Mouse (Mus musculus) intestine, embryonic 14.5 days (tissue): ENCODE data around the gene Cog2. TPM values are rescaled to one million over a fixed set of nuclear protein-coding genes. Genes with fewer than 3 reads are reported as not detected.
A peak's percentile ranks its signal among the peaks of the same experiment; 100 is the strongest.

Experiments
- ATAC-seq: fragments of 200-750 bp; cut with Nextera tagmentation; replicated peaks from 2 replicates; pipeline ENCODE4 v1.8.0; 2017; ENCODE audit warnings: low read depth, moderate number of reproducible peaks, moderate TSS enrichment, moderate library complexity; ENCODE audit not compliant: low FRiP score, low TSS enrichment
- DNase-seq: peaks from one replicate; pipeline ENCODE4 v3.0.0-alpha.2; 2018; ENCODE audit warnings: low spot score
- H3K27ac ChIP-seq: fragments of 300-500 bp; sonication (generic); 2 replicates; pipeline ENCODE4 v1.5.1; 2014; ENCODE audit warnings: low read depth, mild to moderate bottlenecking, control low read depth
- H3K27me3 ChIP-seq: fragments of 300-500 bp; sonication (generic); replicated peaks from 2 replicates; pipeline ENCODE4 v1.6.1; 2014; ENCODE audit warnings: low read length, control low read depth; ENCODE audit not compliant: control insufficient read depth, insufficient read depth
- H3K36me3 ChIP-seq: fragments of 300-500 bp; sonication (generic); 2 replicates; pipeline ENCODE4 v1.6.1; 2014; ENCODE audit warnings: low read length, control low read depth; ENCODE audit not compliant: control insufficient read depth, insufficient read depth
- H3K4me1 ChIP-seq: fragments of 300-500 bp; sonication (generic); replicated peaks from 2 replicates; pipeline ENCODE4 v1.6.1; 2014; ENCODE audit warnings: low read length, control low read depth, mixed read lengths; ENCODE audit not compliant: control insufficient read depth, insufficient read depth
- H3K4me2 ChIP-seq: fragments of 300-500 bp; sonication (generic); 2 replicates; pipeline ENCODE4 v1.6.1; 2014; ENCODE audit warnings: low read length
- H3K4me3 ChIP-seq: fragments of 300-500 bp; sonication (generic); 2 replicates; pipeline ENCODE4 v1.5.1; 2014; ENCODE audit warnings: low read depth, low read length, control low read depth, mixed read lengths
- H3K9ac ChIP-seq: fragments of 300-500 bp; sonication (generic); 2 replicates; pipeline ENCODE4 v1.6.1; 2014; ENCODE audit warnings: mild to moderate bottlenecking, low read length
- H3K9me3 ChIP-seq: fragments of 300-500 bp; sonication (generic); 2 replicates; pipeline ENCODE4 v1.6.1; 2016; ENCODE audit warnings: low read length, control low read depth; ENCODE audit not compliant: control insufficient read depth
- WGBS: fragments of 180-500 bp; shearing (Covaris S2); extraction: QIAGEN DNeasy Blood & Tissue Kit; methylation state at CpG from one replicate; pipeline ENCODE4 v1.1.7; 2014; 5-methylcytosine and 5-hydroxymethylcytosine counted together
- polyA plus RNA-seq: library from polyadenylated mRNA; unstranded; fragments of >200 nt; fragmentation: Nextera tagmentation; extraction: Ambion mirVana; gene quantifications from 2 replicates; pipeline ENCODE4 v1.2.1, GENCODE M21; 2014

The Cog2 gene
- polyA plus RNA-seq, 1 experiment from 2014 or later = 35.3 TPM

DNA sequence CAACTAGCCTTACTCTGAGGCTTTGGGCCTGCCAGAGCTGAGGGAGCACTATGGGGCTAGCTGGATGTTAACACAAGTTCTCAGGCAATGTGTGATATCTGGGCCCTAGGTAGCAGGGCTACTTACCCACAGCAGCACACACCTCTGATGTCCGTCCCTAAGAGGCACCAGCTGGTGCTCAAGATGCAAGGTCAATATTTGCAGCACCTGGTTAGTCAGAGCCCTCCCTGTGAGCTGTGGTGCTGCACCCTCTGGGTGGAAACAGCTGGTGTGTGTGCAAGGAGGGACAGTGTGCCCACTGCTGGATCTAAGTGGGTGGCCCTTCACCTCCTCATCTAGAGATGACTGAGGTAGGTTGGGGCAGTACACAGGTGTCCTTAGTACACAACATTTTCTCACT lies 56.2 kb downstream of the Cog2 start:
- ATAC-seq = no peak
- DNase-seq = no peak

DNA sequence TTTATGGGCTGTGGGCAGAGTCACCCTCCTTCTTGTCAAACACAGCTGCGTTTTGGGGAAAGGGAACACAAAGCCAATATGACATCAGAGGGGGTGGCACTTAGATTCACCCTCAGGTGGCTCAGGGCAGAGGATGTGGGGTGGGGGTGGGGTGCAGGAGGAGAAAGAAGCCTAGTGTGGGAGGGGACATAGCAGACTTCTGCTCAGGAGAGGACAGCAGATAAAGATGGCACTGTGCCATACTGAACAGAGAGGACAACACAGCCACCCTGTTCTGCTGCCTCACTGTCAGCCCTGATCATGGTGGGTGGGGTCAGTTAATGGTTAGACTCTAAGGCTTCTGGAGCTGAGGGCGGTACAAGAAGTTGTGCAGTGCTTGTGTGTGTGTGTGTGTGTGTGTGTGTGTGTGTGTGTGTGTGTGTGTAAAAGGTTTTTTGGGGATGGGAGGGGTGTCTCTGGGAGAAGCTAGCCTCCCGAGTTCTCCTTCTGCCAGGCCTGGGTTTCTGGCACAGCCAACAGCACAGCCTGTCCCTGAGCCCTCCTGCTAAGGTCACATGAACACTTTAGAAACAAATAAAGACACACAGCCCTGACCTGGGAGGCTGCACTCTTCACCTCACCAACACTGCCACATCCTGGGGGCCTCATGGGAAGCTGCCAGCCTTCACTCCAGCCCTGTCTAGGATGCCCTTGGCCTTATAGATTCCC lies 65.3 kb downstream of the Cog2 start:
- Histone ChIP-seq H3K27me3 (no peaks in the 10 kb centered on the region), H3K4me3 (no peak overlapping the region), H3K27ac (no peak overlapping the region), H3K4me1 (peaks cover 4% of the 10 kb centered on the region; the same call in 1 of the 2 replicates), H3K36me3 (no peaks in the 10 kb centered on the region), H3K9me3 (no peaks in the 10 kb centered on the region), H3K9ac (no peak overlapping the region), H3K4me2 (no peak overlapping the region)
- WGBS = 53% methylated on average over 3 of the region's 3 CpGs
- no peak for DNase-seq
- peak; percentile 68 for ATAC-seq

More for the DNA sequence above, 56.2 kb downstream of the Cog2 start:
- Histone ChIP-seq H3K27ac (no peak overlapping the region), H3K27me3 (no peaks in the 10 kb centered on the region), H3K4me3 (no peak overlapping the region), H3K36me3 (no peaks in the 10 kb centered on the region), H3K4me2 (no peak overlapping the region), H3K9me3 (no peaks in the 10 kb centered on the region), H3K4me1 (no peaks in the 10 kb centered on the region; the same call in 1 of the 2 replicates), H3K9ac (no peak overlapping the region)
- WGBS = 54% methylated on average over 1 of the region's 1 CpGs

GRCm38 (mm10) chr8:124586556-124586955 lies 66.0 kb downstream of the Cog2 start:
- no peak for DNase-seq
- Histone ChIP-seq H3K36me3 (no peaks in the 10 kb centered on the region), H3K9ac (no peak overlapping the region), H3K4me1 (peaks cover 4% of the 10 kb centered on the region; the same call in 1 of the 2 replicates), H3K4me2 (no peak overlapping the region), H3K4me3 (no peak overlapping the region), H3K27me3 (no peaks in the 10 kb centered on the region), H3K27ac (no peak overlapping the region), H3K9me3 (no peaks in the 10 kb centered on the region)
- 85% methylated on average over 2 of the region's 2 CpGs for WGBS
- no peak for ATAC-seq

DNA sequence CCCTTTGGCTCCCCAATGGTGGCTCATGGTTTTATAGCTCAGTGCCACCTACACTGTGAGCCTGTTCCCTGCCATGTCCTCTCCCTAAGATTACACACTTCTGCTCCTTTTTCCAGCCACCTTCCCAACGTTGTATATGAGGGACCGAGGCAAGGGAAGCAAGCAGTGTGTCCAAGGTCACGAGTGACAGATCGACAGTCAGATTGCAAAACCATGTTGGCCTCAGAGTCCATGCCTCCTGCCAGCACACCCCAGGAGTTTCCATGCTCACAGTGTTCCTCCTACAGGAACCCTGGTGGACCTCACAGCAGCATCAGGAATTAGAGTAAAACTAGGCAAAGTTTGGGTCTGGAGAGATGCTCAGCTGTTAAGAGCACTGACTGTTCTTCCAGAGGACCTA lies 68.8 kb downstream of the Cog2 start:
- Histone ChIP-seq H3K9me3 (no peaks in the 10 kb centered on the region), H3K27me3 (no peaks in the 10 kb centered on the region), H3K4me2 (no peak overlapping the region), H3K4me3 (no peak overlapping the region), H3K27ac (no peak overlapping the region), H3K36me3 (no peaks in the 10 kb centered on the region), H3K9ac (no peak overlapping the region), H3K4me1 (peaks cover 4% of the 10 kb centered on the region; the same call in 1 of the 2 replicates)
- WGBS = 72% methylated on average over 4 of the region's 4 CpGs
- DNase-seq (no peak), ATAC-seq (no peak)

Other genes starting within 250 kb of the Cog2 start
- gene Pgbd5, start 81.1 kb upstream of the Cog2 start, polyA plus RNA-seq = 3.5 and 3.9 TPM in 2 replicates
- 2.2 and 2.7 TPM in 2 replicates for gene Agt, start 48.9 kb downstream of the Cog2 start, polyA plus RNA-seq
- gene Capn9, start 55.3 kb downstream of the Cog2 start, polyA plus RNA-seq = 0.15 TPM in 1 of 2 replicates, not detected in the other
- gene 2310022B05Rik, start 142.6 kb downstream of the Cog2 start, polyA plus RNA-seq = 37.6 and 38.1 TPM in 2 replicates
- 45.9 and 50.0 TPM in 2 replicates for gene Ttc13, start 201.2 kb downstream of the Cog2 start, polyA plus RNA-seq
- 24.1 and 25.7 TPM in 2 replicates for gene Arv1, start 201.4 kb downstream of the Cog2 start, polyA plus RNA-seq
- 6.5 and 6.9 TPM in 2 replicates for gene Fam89a, start 231.1 kb downstream of the Cog2 start, polyA plus RNA-seq